Mouse (Mus musculus) C2C12 (cell line): Measurements from ENCODE around the gene Rbm5. TPM values are rescaled to one million over a fixed set of nuclear protein-coding genes. Genes with fewer than 3 reads are reported as not detected.

ENCODE experiments used
- H3K27me3 ChIP-seq: one replicate; pipeline ENCODE4 v1.6.1; 2011; ENCODE audit not compliant: control insufficient read depth, insufficient read depth, insufficient read length
- H3K36me3 ChIP-seq: one replicate; pipeline ENCODE4 v1.6.1; 2011; ENCODE audit not compliant: control insufficient read depth, insufficient read depth
- H3K4me3 ChIP-seq: one replicate; pipeline ENCODE4 v1.5.1; 2011; ENCODE audit warnings: mild to moderate bottlenecking, control low read depth; ENCODE audit not compliant: poor library complexity, insufficient read depth, severe bottlenecking
- H3K79me2 ChIP-seq: one replicate; pipeline ENCODE4 v1.6.1; 2011; ENCODE audit not compliant: control insufficient read depth, insufficient read depth
- H3K79me3 ChIP-seq: one replicate; pipeline ENCODE4 v1.6.1; 2011; ENCODE audit warnings: low read depth, control low read depth
- H3ac ChIP-seq: one replicate; pipeline ENCODE3; 2011; ENCODE audit warnings: low read depth; ENCODE audit not compliant: control insufficient read depth, insufficient read length
- CEBPB ChIP-seq: IDR thresholded peaks from one replicate; pipeline ENCODE4 v1.6.1; 2011; ENCODE audit warnings: low read depth, mild to moderate bottlenecking, control low read depth, moderate library complexity
- CTCF ChIP-seq: IDR thresholded peaks from one replicate; pipeline ENCODE4 v1.5.1; 2011; ENCODE audit not compliant: control insufficient read depth, insufficient read depth, insufficient read length
- FOSL1 ChIP-seq: IDR thresholded peaks from one replicate; pipeline ENCODE4 v1.8.0; 2011; ENCODE audit warnings: mild to moderate bottlenecking, low read length; ENCODE audit not compliant: poor library complexity, insufficient read depth, severe bottlenecking
- MAX ChIP-seq: IDR thresholded peaks from one replicate; pipeline ENCODE4 v1.6.1; 2011; ENCODE audit warnings: mild to moderate bottlenecking, control low read depth
- MYOD1 ChIP-seq: IDR thresholded peaks from one replicate; pipeline ENCODE4 v1.6.1; 2011; ENCODE audit warnings: low read depth; ENCODE audit not compliant: control insufficient read depth, insufficient read length
- MYOG ChIP-seq: IDR thresholded peaks from one replicate; pipeline ENCODE4 v1.6.1; 2011; ENCODE audit not compliant: control insufficient read depth, insufficient read length; ENCODE audit errors: extremely low read depth
- USF1 ChIP-seq: IDR thresholded peaks from one replicate; pipeline ENCODE4 v1.6.1; 2011; ENCODE audit warnings: low read depth, mild to moderate bottlenecking, control low read depth, moderate library complexity
- polyA plus RNA-seq: library from polyadenylated mRNA; unstranded; fragments of >200 nt; fragmentation: generic; extraction: Trizol; gene quantifications from one replicate; pipeline ENCODE4 v1.2.1, GENCODE M21; 2012; ENCODE audit warnings: missing spikeins

Gene Rbm5
- polyA plus RNA-seq, 1 experiment, result 29.8 TPM

- peaks cover 32% of the 10 kb centered on the region for H3K27me3 ChIP-seq
- no peaks in the 10 kb centered on the region for H3K36me3 ChIP-seq
- H3K4me3 ChIP-seq, result no peak overlapping the region
- TF ChIP-seq CTCF, result no peak
- no peak for TF ChIP-seq USF1
- TF ChIP-seq CEBPB, result no peak
- TF ChIP-seq MYOD1, result no peak
- TF ChIP-seq MAX, result no peak
- TF ChIP-seq FOSL1, result no peak
- no peak for TF ChIP-seq MYOG
- H3K79me3 ChIP-seq, result no peaks in the 10 kb centered on the region
- H3ac ChIP-seq, result no peak overlapping the region
- no peaks in the 10 kb centered on the region for H3K79me2 ChIP-seq
These were observed 51.8 kb downstream of the Rbm5 start for GRCm38 (mm10) chr9:107718781-107719540.

GRCm38 (mm10) chr9:107716951-107717350 is 53.8 kb downstream of the Rbm5 start:
- Histone ChIP-seq H3K27me3 (peaks cover 30% of the 10 kb centered on the region), H3K79me3 (no peaks in the 10 kb centered on the region), H3K4me3 (no peak overlapping the region), H3K79me2 (no peaks in the 10 kb centered on the region), H3ac (no peak overlapping the region), H3K36me3 (no peaks in the 10 kb centered on the region)
- no peak for TF ChIP-seq MYOG
- TF ChIP-seq USF1, result no peak
- TF ChIP-seq CTCF, result no peak

- no peak for TF ChIP-seq CEBPB
- no peak for TF ChIP-seq MAX
- no peak for TF ChIP-seq CTCF
- TF ChIP-seq MYOD1, result no peak
- no peak for TF ChIP-seq USF1
- no peak for TF ChIP-seq MYOG
- no peak for TF ChIP-seq FOSL1
These were observed 55.2 kb downstream of the Rbm5 start for GRCm38 (mm10) chr9:107715632-107716031.

GRCm38 (mm10) chr9:107714221-107714952 is 56.4 kb downstream of the Rbm5 start:
- Histone ChIP-seq H3K27me3 (peaks cover 34% of the 10 kb centered on the region), H3ac (no peak overlapping the region), H3K36me3 (no peaks in the 10 kb centered on the region), H3K4me3 (no peak overlapping the region), H3K79me2 (no peaks in the 10 kb centered on the region), H3K79me3 (no peaks in the 10 kb centered on the region)
- no peak for TF ChIP-seq MAX
- no peak for TF ChIP-seq FOSL1
- TF ChIP-seq CTCF, result no peak
- TF ChIP-seq CEBPB, result no peak
- TF ChIP-seq USF1, result no peak
- no peak for TF ChIP-seq MYOD1
- TF ChIP-seq MYOG, result no peak

More at GRCm38 (mm10) chr9:107715632-107716031, 55.2 kb downstream of the Rbm5 start:
- H3K79me3 ChIP-seq, result no peaks in the 10 kb centered on the region
- H3K27me3 ChIP-seq, result peaks cover 26% of the 10 kb centered on the region
- H3K79me2 ChIP-seq, result no peaks in the 10 kb centered on the region
- no peaks in the 10 kb centered on the region for H3K36me3 ChIP-seq
- H3ac ChIP-seq, result no peak overlapping the region
- no peak overlapping the region for H3K4me3 ChIP-seq

GRCm38 (mm10) chr9:107709697-107710483 is 60.9 kb downstream of the Rbm5 start, which contains the start of gene Sema3f:
Gene Sema3f (minus strand): TSS chr9:107710475.
- TF ChIP-seq CTCF (peak; percentile 6), CEBPB (no peak)
- no peaks in the 10 kb centered on the region for H3K36me3 ChIP-seq
- no peak within 1 kb of the TSS for H3K4me3 ChIP-seq
- peak within 1 kb of the TSS; percentile 58 for H3ac ChIP-seq
- no peaks in the 10 kb centered on the region for H3K79me2 ChIP-seq
- peaks cover 44% of the 10 kb centered on the region for H3K27me3 ChIP-seq
- no peaks in the 10 kb centered on the region for H3K79me3 ChIP-seq
